Mouse (Mus musculus): ENCODE results near the gene Socs3. TPM values are rescaled to one million over a fixed set of nuclear protein-coding genes. Genes with fewer than 3 reads are reported as not detected.

Socs3 gene
- polyA plus RNA-seq, 1 experiment from 2014 or later, result 15.7 TPM

GRCm38 (mm10) chr11:117987032-117987451, 17.2 kb upstream of the Socs3 start:
- Histone ChIP-seq H3K4me3 (ENCODE audit: low read depth, low read length) (peak overlapping the region; percentile 89), H3K27ac (ENCODE audit: low read depth, low read length) (peak overlapping the region; percentile 80), H3K4me2 (replicated peaks; ENCODE audit: low read depth) (peak overlapping the region; percentile 69), H3K4me1 (replicated peaks; ENCODE audit: control insufficient read depth, insufficient read depth, low read length) (0 out of 2 replicates have a peak, but pooled peaks cover 6% of the 10 kb centered on the region), H3K27me3 (replicated peaks; ENCODE audit: control insufficient read depth, insufficient read depth, low read length) (no peaks in the 10 kb centered on the region), H3K9ac (ENCODE audit: low read depth, low read length) (peak overlapping the region; percentile 93), H3K36me3 (ENCODE audit: control insufficient read depth, insufficient read depth) (no peaks in the 10 kb centered on the region), H3K9me3 (ENCODE audit: control insufficient read depth) (no peaks in the 10 kb centered on the region)
- TF ChIP-seq CTCF (IDR thresholded peaks at IDR 0.05; ENCODE audit: low read depth), result no peak
- 1% methylated on average over 32 of the region's 32 CpGs for WGBS
- peak; percentile 60 for ATAC-seq

- no peaks in the 10 kb centered on the region for H3K9me3 ChIP-seq (ENCODE audit: control insufficient read depth)
- H3K4me1 ChIP-seq (replicated peaks; ENCODE audit: control insufficient read depth, insufficient read depth, low read length), result 0 out of 2 replicates have a peak, but pooled peaks cover 6% of the 10 kb centered on the region
- no peaks in the 10 kb centered on the region for H3K36me3 ChIP-seq (ENCODE audit: control insufficient read depth, insufficient read depth)
- 5% methylated on average over 51 of the region's 51 CpGs for WGBS
- peak within 1 kb of the TSS; percentile 80 for H3K27ac ChIP-seq (ENCODE audit: low read depth, low read length)
- peak; percentile 75 for ATAC-seq
- H3K9ac ChIP-seq (ENCODE audit: low read depth, low read length), result peak within 1 kb of the TSS; percentile 93
- H3K4me2 ChIP-seq (replicated peaks; ENCODE audit: low read depth), result peak within 1 kb of the TSS; percentile 69
- no peak for TF ChIP-seq CTCF (IDR thresholded peaks at IDR 0.05; ENCODE audit: low read depth)
- H3K4me3 ChIP-seq (ENCODE audit: low read depth, low read length), result peak within 1 kb of the TSS; percentile 89
- no peaks in the 10 kb centered on the region for H3K27me3 ChIP-seq (replicated peaks; ENCODE audit: control insufficient read depth, insufficient read depth, low read length)
Measured at GRCm38 (mm10) chr11:117986126-117987031, 16.5 kb upstream of the Socs3 start, which contains the start of gene Pgs1. Gene Pgs1, plus strand, starts transcription at chr11:117986292.

GRCm38 (mm10) chr11:117983770-117984169, 13.9 kb upstream of the Socs3 start:
- Histone ChIP-seq H3K36me3 (ENCODE audit: control insufficient read depth, insufficient read depth) (no peaks in the 10 kb centered on the region), H3K4me2 (replicated peaks; ENCODE audit: low read depth) (no peak overlapping the region), H3K27me3 (replicated peaks; ENCODE audit: control insufficient read depth, insufficient read depth, low read length) (no peaks in the 10 kb centered on the region), H3K4me1 (replicated peaks; ENCODE audit: control insufficient read depth, insufficient read depth, low read length) (0 out of 2 replicates have a peak, but pooled peaks cover 6% of the 10 kb centered on the region), H3K9ac (ENCODE audit: low read depth, low read length) (no peak overlapping the region), H3K9me3 (ENCODE audit: control insufficient read depth) (no peaks in the 10 kb centered on the region), H3K4me3 (ENCODE audit: low read depth, low read length) (no peak overlapping the region), H3K27ac (ENCODE audit: low read depth, low read length) (no peak overlapping the region)
- no peak for TF ChIP-seq CTCF (IDR thresholded peaks at IDR 0.05; ENCODE audit: low read depth)
- ATAC-seq, result no peak
- 59% methylated on average over 7 of the region's 7 CpGs for WGBS

GRCm38 (mm10) chr11:117982426-117982825, 12.6 kb upstream of the Socs3 start:
- H3K27ac ChIP-seq (ENCODE audit: low read depth, low read length), result no peak overlapping the region

GRCm38 (mm10) chr11:117979388-117979787, 9.5 kb upstream of the Socs3 start:
- Histone ChIP-seq H3K27me3 (replicated peaks; ENCODE audit: control insufficient read depth, insufficient read depth, low read length) (no peaks in the 10 kb centered on the region), H3K4me3 (ENCODE audit: low read depth, low read length) (no peak overlapping the region)
- 58% methylated on average over 7 of the region's 7 CpGs for WGBS

More at GRCm38 (mm10) chr11:117982426-117982825, 12.6 kb upstream of the Socs3 start:
- H3K4me3 ChIP-seq (ENCODE audit: low read depth, low read length), result no peak overlapping the region
- no peaks in the 10 kb centered on the region for H3K9me3 ChIP-seq (ENCODE audit: control insufficient read depth)
- H3K9ac ChIP-seq (ENCODE audit: low read depth, low read length), result no peak overlapping the region
- H3K36me3 ChIP-seq (ENCODE audit: control insufficient read depth, insufficient read depth), result no peaks in the 10 kb centered on the region
- H3K4me1 ChIP-seq (replicated peaks; ENCODE audit: control insufficient read depth, insufficient read depth, low read length), result no peaks in the 10 kb centered on the region
- no peaks in the 10 kb centered on the region for H3K27me3 ChIP-seq (replicated peaks; ENCODE audit: control insufficient read depth, insufficient read depth, low read length)
- TF ChIP-seq CTCF (IDR thresholded peaks at IDR 0.05; ENCODE audit: low read depth), result no peak
- WGBS, result 74% methylated on average over 5 of the region's 5 CpGs
- ATAC-seq, result no peak
- no peak overlapping the region for H3K4me2 ChIP-seq (replicated peaks; ENCODE audit: low read depth)

GRCm38 (mm10) chr11:117977694-117978360, 8.0 kb upstream of the Socs3 start:
- H3K9me3 ChIP-seq (ENCODE audit: control insufficient read depth), result no peaks in the 10 kb centered on the region
- no peak for ATAC-seq
- H3K4me2 ChIP-seq (replicated peaks; ENCODE audit: low read depth), result no peak overlapping the region
- no peak overlapping the region for H3K27ac ChIP-seq (ENCODE audit: low read depth, low read length)
- WGBS, result 81% methylated on average over 4 of the region's 5 CpGs
- H3K27me3 ChIP-seq (replicated peaks; ENCODE audit: control insufficient read depth, insufficient read depth, low read length), result no peaks in the 10 kb centered on the region
- H3K4me1 ChIP-seq (replicated peaks; ENCODE audit: control insufficient read depth, insufficient read depth, low read length), result 0 out of 2 replicates have a peak, but pooled peaks cover 3% of the 10 kb centered on the region
- no peaks in the 10 kb centered on the region for H3K36me3 ChIP-seq (ENCODE audit: control insufficient read depth, insufficient read depth)
- H3K4me3 ChIP-seq (ENCODE audit: low read depth, low read length), result no peak overlapping the region
- no peak overlapping the region for H3K9ac ChIP-seq (ENCODE audit: low read depth, low read length)
- no peak for TF ChIP-seq CTCF (IDR thresholded peaks at IDR 0.05; ENCODE audit: low read depth)

More at GRCm38 (mm10) chr11:117979388-117979787, 9.5 kb upstream of the Socs3 start:
- H3K4me2 ChIP-seq (replicated peaks; ENCODE audit: low read depth), result no peak overlapping the region
- no peak overlapping the region for H3K9ac ChIP-seq (ENCODE audit: low read depth, low read length)
- no peaks in the 10 kb centered on the region for H3K9me3 ChIP-seq (ENCODE audit: control insufficient read depth)
- TF ChIP-seq CTCF (IDR thresholded peaks at IDR 0.05; ENCODE audit: low read depth), result no peak
- 0 out of 2 replicates have a peak, but pooled peaks cover 2% of the 10 kb centered on the region for H3K4me1 ChIP-seq (replicated peaks; ENCODE audit: control insufficient read depth, insufficient read depth, low read length)
- H3K27ac ChIP-seq (ENCODE audit: low read depth, low read length), result no peak overlapping the region
- no peaks in the 10 kb centered on the region for H3K36me3 ChIP-seq (ENCODE audit: control insufficient read depth, insufficient read depth)
- ATAC-seq, result no peak

Measured in intestine, postnatal 0 days (tissue).